Mouse (Mus musculus): ENCODE results near the gene Tec.

DNA sequence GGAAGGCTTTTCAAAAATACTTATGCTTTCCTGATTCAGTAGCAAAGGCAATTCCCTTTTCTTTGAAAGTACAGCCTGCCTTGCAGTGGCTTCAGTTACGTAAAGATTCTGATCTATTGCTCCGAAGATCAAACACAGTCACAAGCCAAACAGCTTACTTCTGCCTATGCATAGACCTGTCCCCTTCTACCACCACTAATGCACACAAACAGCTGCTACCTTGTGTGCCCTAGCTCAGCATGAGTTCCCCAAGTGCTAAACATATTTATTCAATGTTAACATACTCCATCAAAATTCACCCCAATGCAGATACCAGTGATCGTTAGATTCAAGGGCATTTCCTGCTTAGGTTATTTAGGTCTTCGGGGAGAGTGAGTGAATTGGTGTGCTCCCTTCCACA, 121.8 kb downstream of the Tec start:
- TF ChIP-seq CTCF (IDR thresholded peaks at IDR 0.05; ENCODE audit: low read depth, low read length) = no peak
- no peak for TF ChIP-seq POLR2A (IDR thresholded peaks at IDR 0.05; ENCODE audit: extremely low read depth, insufficient read depth, low read length)
